Mouse (Mus musculus) liver, embryonic 16.5 days (tissue): ENCODE data around the gene Ms4a6d. TPM values are rescaled to one million over a fixed set of nuclear protein-coding genes. Genes with fewer than 3 reads are reported as not detected.
"Not testable (repeated sequence)": the region's sequence is repeated elsewhere in the genome, so short reads cannot be mapped to it uniquely, and the experiment has no call there.

Experiments used
- ATAC-seq: fragments of 200-750 bp; cut with Nextera tagmentation; 2 replicates; pipeline ENCODE4 v1.8.0; 2017; ENCODE audit warnings: low read depth, mild to moderate bottlenecking, moderate number of reproducible peaks, moderate library complexity
- H3K27ac ChIP-seq: fragments of 300-500 bp; sonication (generic); 2 replicates; pipeline ENCODE4 v1.5.1; 2014; ENCODE audit warnings: mild to moderate bottlenecking, low read length
- H3K27me3 ChIP-seq: fragments of 300-500 bp; sonication (generic); 2 replicates; pipeline ENCODE4 v1.6.1; 2014; ENCODE audit warnings: low read depth, low read length, mixed read lengths; ENCODE audit not compliant: control insufficient read depth, insufficient read depth
- H3K36me3 ChIP-seq: fragments of 300-500 bp; sonication (generic); 2 replicates; pipeline ENCODE4 v1.6.1; 2014; ENCODE audit warnings: mild to moderate bottlenecking; ENCODE audit not compliant: control insufficient read depth, insufficient read depth
- H3K4me1 ChIP-seq: fragments of 300-500 bp; sonication (generic); 2 replicates; pipeline ENCODE4 v1.6.1; 2014; ENCODE audit warnings: low read depth, low read length, mixed read lengths; ENCODE audit not compliant: control insufficient read depth
- H3K4me2 ChIP-seq: fragments of 300-500 bp; sonication (generic); 2 replicates; pipeline ENCODE4 v1.6.1; 2014; ENCODE audit warnings: low read depth, low read length, mixed read lengths
- H3K4me3 ChIP-seq: fragments of 300-500 bp; sonication (generic); 2 replicates; pipeline ENCODE4 v1.5.1; 2014; ENCODE audit warnings: low read depth, mild to moderate bottlenecking, low read length
- H3K9ac ChIP-seq: fragments of 300-500 bp; sonication (generic); 2 replicates; pipeline ENCODE4 v1.6.1; 2014; ENCODE audit warnings: low read depth, low read length
- H3K9me3 ChIP-seq: fragments of 300-500 bp; sonication (generic); replicated peaks from 2 replicates; pipeline ENCODE4 v1.6.1; 2016; ENCODE audit warnings: low read length; ENCODE audit not compliant: control insufficient read depth
- whole genome bisulfite sequencing: fragments of 180-500 bp; shearing (Covaris S2); extraction: QIAGEN DNeasy Blood & Tissue Kit; methylation state at CpG from one replicate; pipeline ENCODE4 v1.1.7; 2014; ENCODE audit not compliant: insufficient replicate concordance; 5-methylcytosine and 5-hydroxymethylcytosine counted together
- polyA plus RNA-seq: library from polyadenylated mRNA; unstranded; fragments of >200 nt; fragmentation: Nextera tagmentation; extraction: Ambion mirVana; gene quantifications from 2 replicates; pipeline ENCODE4 v1.2.1, GENCODE M21; 2015

Ms4a6d gene
- polyA plus RNA-seq, 1 experiment from 2014 or later = 4.9 TPM

DNA sequence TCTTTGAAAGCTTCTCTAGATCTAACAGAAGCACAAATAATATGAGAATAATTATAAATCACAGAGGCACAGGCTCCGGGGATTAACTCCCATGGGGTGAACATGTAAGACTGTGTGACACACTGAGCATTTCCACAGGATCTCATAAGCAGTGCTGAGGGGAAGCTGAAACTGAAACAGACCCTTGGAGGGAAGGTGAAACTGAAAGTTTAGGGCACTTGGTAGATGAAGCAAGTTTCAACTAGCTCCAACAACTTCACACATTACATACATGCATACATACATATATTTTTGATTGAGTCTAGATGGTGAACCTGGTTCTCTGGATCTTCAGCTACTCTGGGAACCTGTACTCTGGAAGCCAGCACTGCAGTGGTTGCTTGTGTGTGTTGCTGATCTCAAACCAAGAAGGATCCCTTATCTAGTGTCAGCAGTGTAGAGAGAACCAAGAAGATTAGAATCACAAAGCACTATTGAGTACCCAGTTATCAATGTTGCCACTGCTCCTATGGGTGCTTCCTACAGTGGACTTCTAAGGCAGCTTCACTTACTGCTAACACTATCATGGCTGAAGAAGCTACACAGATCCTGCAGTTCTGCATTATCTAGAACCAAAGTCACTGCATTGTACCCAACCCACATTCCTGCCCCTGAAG lies 64.4 kb downstream of the Ms4a6d start:
- not testable (repeated sequence) for H3K9me3 ChIP-seq, H3K27me3 ChIP-seq, H3K4me2 ChIP-seq, H3K36me3 ChIP-seq, ATAC-seq, H3K4me1 ChIP-seq, H3K9ac ChIP-seq, H3K27ac ChIP-seq, H3K4me3 ChIP-seq
- WGBS = 59% methylated on average over 1 of the region's 1 CpGs

- no peak overlapping the region for H3K9ac ChIP-seq
- H3K36me3 ChIP-seq = no peaks in the 10 kb centered on the region
- no peaks in the 10 kb centered on the region for H3K27me3 ChIP-seq
- H3K9me3 ChIP-seq = no peaks in the 10 kb centered on the region
- no peak for ATAC-seq
- H3K4me2 ChIP-seq = no peak overlapping the region
- no peak overlapping the region for H3K27ac ChIP-seq
- 28% methylated on average over 2 of the region's 2 CpGs for WGBS
- H3K4me1 ChIP-seq = no peaks in the 10 kb centered on the region
- no peak overlapping the region for H3K4me3 ChIP-seq
These were observed 67.3 kb downstream of the Ms4a6d start for GRCm38 (mm10) chr19:11537336-11537735.

Other genes starting within 250 kb of the Ms4a6d start
- gene Ms4a4a, start 229.3 kb downstream of the Ms4a6d start, polyA plus RNA-seq = 0.91 and 1.6 TPM in 2 replicates
- gene Ms4a4c, start 200.1 kb downstream of the Ms4a6d start, polyA plus RNA-seq = 1.4 and 1.7 TPM in 2 replicates
- 0.53 and 0.80 TPM in 2 replicates for gene Ms4a4b, start 161.3 kb downstream of the Ms4a6d start, polyA plus RNA-seq
- 8.0 and 8.8 TPM in 2 replicates for gene Ms4a6c, start 135.5 kb downstream of the Ms4a6d start, polyA plus RNA-seq
- gene Gm8369, start 118.9 kb downstream of the Ms4a6d start, polyA plus RNA-seq = 0.40 and 0.47 TPM in 2 replicates
- 2.5 and 3.4 TPM in 2 replicates for gene Ms4a6b, start 88.3 kb downstream of the Ms4a6d start, polyA plus RNA-seq
- 0.23 and 0.28 TPM in 2 replicates for gene Ms4a4d, start 68.0 kb downstream of the Ms4a6d start, polyA plus RNA-seq
- 0.74 and 1.1 TPM in 2 replicates for gene Ms4a2, start 18.9 kb upstream of the Ms4a6d start, polyA plus RNA-seq
- 29.8 and 33.2 TPM in 2 replicates for gene Ms4a3, start 36.0 kb upstream of the Ms4a6d start, polyA plus RNA-seq
- gene Oosp2, start 55.7 kb upstream of the Ms4a6d start, polyA plus RNA-seq = 0.13 and 0.26 TPM in 2 replicates
- 0.09 TPM in 1 of 2 replicates, not detected in the other for gene Oosp1, start 86.3 kb upstream of the Ms4a6d start, polyA plus RNA-seq
- gene Oosp3, start 92.2 kb upstream of the Ms4a6d start, polyA plus RNA-seq = not detected in 2 replicates
- gene Gif, start 142.7 kb upstream of the Ms4a6d start, polyA plus RNA-seq = not detected in 2 replicates
- gene Mrpl16, start 165.5 kb upstream of the Ms4a6d start, polyA plus RNA-seq = 27.5 and 31.1 TPM in 2 replicates
- gene Stx3, start 214.6 kb upstream of the Ms4a6d start, polyA plus RNA-seq = 1.8 and 2.3 TPM in 2 replicates
- not detected in 2 replicates for gene Olfr1417, start 234.4 kb upstream of the Ms4a6d start, polyA plus RNA-seq